Mouse (Mus musculus) kidney, embryonic 14.5 days (tissue): Measurements from ENCODE around the gene Pdgfd. TPM values are rescaled to one million over a fixed set of nuclear protein-coding genes. Genes with fewer than 3 reads are reported as not detected.

Source experiments
- ATAC-seq: fragments of 200-750 bp; cut with Nextera tagmentation; 2 replicates; pipeline ENCODE4 v1.8.0; 2017; ENCODE audit warnings: moderate number of reproducible peaks, mild to moderate bottlenecking, moderate TSS enrichment, moderate library complexity; ENCODE audit not compliant: low FRiP score, low TSS enrichment
- H3K27ac ChIP-seq: fragments of 300-500 bp; sonication (generic); 2 replicates; pipeline ENCODE4 v1.5.1; 2014; ENCODE audit warnings: low read depth, mild to moderate bottlenecking, low read length, moderate library complexity, mixed read lengths
- H3K27me3 ChIP-seq: fragments of 300-500 bp; sonication (generic); 2 replicates; pipeline ENCODE4 v1.6.1; 2014; ENCODE audit warnings: mild to moderate bottlenecking, low read length; ENCODE audit not compliant: control insufficient read depth, insufficient read depth
- H3K36me3 ChIP-seq: fragments of 300-500 bp; sonication (generic); 2 replicates; pipeline ENCODE4 v1.6.1; 2014; ENCODE audit warnings: low read length, mixed read lengths; ENCODE audit not compliant: control insufficient read depth, insufficient read depth
- H3K4me1 ChIP-seq: fragments of 300-500 bp; sonication (generic); 2 replicates; pipeline ENCODE4 v1.6.1; 2014; ENCODE audit warnings: low read length, mixed read lengths; ENCODE audit not compliant: control insufficient read depth, insufficient read depth
- H3K4me2 ChIP-seq: fragments of 300-500 bp; sonication (generic); replicated peaks from 2 replicates; pipeline ENCODE4 v1.6.1; 2014; ENCODE audit warnings: low read depth, mild to moderate bottlenecking, low read length
- H3K4me3 ChIP-seq: fragments of 300-500 bp; sonication (generic); 2 replicates; pipeline ENCODE4 v1.5.1; 2014; ENCODE audit warnings: mild to moderate bottlenecking, low read length
- H3K9ac ChIP-seq: fragments of 300-500 bp; sonication (generic); 2 replicates; pipeline ENCODE4 v1.6.1; 2014; ENCODE audit warnings: low read depth, mild to moderate bottlenecking, low read length, moderate library complexity
- H3K9me3 ChIP-seq: fragments of 300-500 bp; sonication (generic); 2 replicates; pipeline ENCODE4 v1.6.1; 2016; ENCODE audit warnings: low read length; ENCODE audit not compliant: control insufficient read depth
- WGBS: fragments of 180-500 bp; shearing (Covaris S2); extraction: QIAGEN DNeasy Blood & Tissue Kit; methylation state at CpG from one replicate; pipeline ENCODE4 v1.1.7; 2014; 5-methylcytosine and 5-hydroxymethylcytosine counted together
- polyA plus RNA-seq: library from polyadenylated mRNA; unstranded; fragments of >200 nt; fragmentation: Nextera tagmentation; extraction: Ambion mirVana; gene quantifications from 2 replicates; pipeline ENCODE4 v1.2.1, GENCODE M21; 2014

Gene Pdgfd
- polyA plus RNA-seq, 1 experiment from 2014 or later: 13.5 TPM

- Histone ChIP-seq H3K4me2 (no peak overlapping the region), H3K9me3 (no peaks in the 10 kb centered on the region), H3K27ac (no peak overlapping the region), H3K27me3 (no peaks in the 10 kb centered on the region), H3K9ac (no peak overlapping the region), H3K4me1 (no peaks in the 10 kb centered on the region), H3K4me3 (no peak overlapping the region), H3K36me3 (no peaks in the 10 kb centered on the region)
- 42% methylated on average over 1 of the region's 1 CpGs for WGBS
- ATAC-seq: peak; percentile 96
These were observed 118.4 kb downstream of the Pdgfd start for GRCm38 (mm10) chr9:6286770-6287169.

GRCm38 (mm10) chr9:6289211-6289696, 120.9 kb downstream of the Pdgfd start:
- ATAC-seq: no peak
- Histone ChIP-seq H3K4me2 (no peak overlapping the region), H3K4me1 (no peaks in the 10 kb centered on the region), H3K9me3 (no peaks in the 10 kb centered on the region), H3K27me3 (no peaks in the 10 kb centered on the region), H3K9ac (no peak overlapping the region), H3K4me3 (no peak overlapping the region), H3K36me3 (no peaks in the 10 kb centered on the region), H3K27ac (no peak overlapping the region)
- 17% methylated on average over 2 of the region's 2 CpGs for WGBS

GRCm38 (mm10) chr9:6298547-6298946, 130.2 kb downstream of the Pdgfd start:
- Histone ChIP-seq H3K36me3 (no peaks in the 10 kb centered on the region), H3K27me3 (no peaks in the 10 kb centered on the region), H3K9me3 (no peaks in the 10 kb centered on the region), H3K4me3 (no peak overlapping the region), H3K4me2 (no peak overlapping the region), H3K4me1 (no peaks in the 10 kb centered on the region), H3K9ac (no peak overlapping the region), H3K27ac (no peak overlapping the region)
- 87% methylated on average over 2 of the region's 2 CpGs for WGBS
- ATAC-seq: no peak

GRCm38 (mm10) chr9:6302050-6302449, 133.7 kb downstream of the Pdgfd start:
- 67% methylated on average over 3 of the region's 3 CpGs for WGBS
- H3K27ac ChIP-seq: no peak overlapping the region
- no peak for ATAC-seq
- no peak overlapping the region for H3K4me2 ChIP-seq
- H3K9ac ChIP-seq: no peak overlapping the region
- no peaks in the 10 kb centered on the region for H3K27me3 ChIP-seq
- no peak overlapping the region for H3K4me3 ChIP-seq
- no peaks in the 10 kb centered on the region for H3K4me1 ChIP-seq
- no peaks in the 10 kb centered on the region for H3K36me3 ChIP-seq
- H3K9me3 ChIP-seq: no peaks in the 10 kb centered on the region

GRCm38 (mm10) chr9:6304590-6304989, 136.2 kb downstream of the Pdgfd start:
- Histone ChIP-seq H3K36me3 (no peaks in the 10 kb centered on the region), H3K27ac (no peak overlapping the region), H3K4me1 (no peaks in the 10 kb centered on the region), H3K4me3 (no peak overlapping the region), H3K9me3 (no peaks in the 10 kb centered on the region), H3K9ac (no peak overlapping the region), H3K27me3 (no peaks in the 10 kb centered on the region), H3K4me2 (no peak overlapping the region)
- 89% methylated on average over 3 of the region's 3 CpGs for WGBS
- no peak for ATAC-seq

GRCm38 (mm10) chr9:6305847-6306246, 137.5 kb downstream of the Pdgfd start:
- no peaks in the 10 kb centered on the region for H3K36me3 ChIP-seq
- H3K9ac ChIP-seq: no peak overlapping the region
- H3K9me3 ChIP-seq: no peaks in the 10 kb centered on the region
- H3K4me1 ChIP-seq: no peaks in the 10 kb centered on the region
- no peak overlapping the region for H3K4me3 ChIP-seq
- H3K27me3 ChIP-seq: no peaks in the 10 kb centered on the region
- H3K27ac ChIP-seq: no peak overlapping the region
- H3K4me2 ChIP-seq: no peak overlapping the region
- no peak for ATAC-seq
- WGBS: 93% methylated on average over 3 of the region's 3 CpGs

- Histone ChIP-seq H3K27ac (no peak overlapping the region), H3K4me1 (no peaks in the 10 kb centered on the region), H3K9ac (no peak overlapping the region), H3K4me2 (no peak overlapping the region), H3K27me3 (no peaks in the 10 kb centered on the region), H3K4me3 (no peak overlapping the region), H3K9me3 (no peaks in the 10 kb centered on the region), H3K36me3 (no peaks in the 10 kb centered on the region)
- whole genome bisulfite sequencing: 30% methylated on average over 1 of the region's 1 CpGs
- no peak for ATAC-seq
These were observed 148.7 kb downstream of the Pdgfd start for GRCm38 (mm10) chr9:6317114-6317513.

GRCm38 (mm10) chr9:6325408-6325807, 157.0 kb downstream of the Pdgfd start:
- H3K4me1 ChIP-seq: no peaks in the 10 kb centered on the region
- no peak overlapping the region for H3K9ac ChIP-seq
- no peak overlapping the region for H3K4me3 ChIP-seq
- no peak overlapping the region for H3K27ac ChIP-seq
- no peaks in the 10 kb centered on the region for H3K9me3 ChIP-seq
- H3K36me3 ChIP-seq: no peaks in the 10 kb centered on the region
- no peak for ATAC-seq
- no peaks in the 10 kb centered on the region for H3K27me3 ChIP-seq
- no peak overlapping the region for H3K4me2 ChIP-seq
- 89% methylated on average over 2 of the region's 2 CpGs for WGBS

GRCm38 (mm10) chr9:6333499-6333898, 165.1 kb downstream of the Pdgfd start:
- Histone ChIP-seq H3K9me3 (no peaks in the 10 kb centered on the region), H3K27ac (no peak overlapping the region), H3K4me3 (no peak overlapping the region), H3K27me3 (no peaks in the 10 kb centered on the region), H3K36me3 (no peaks in the 10 kb centered on the region), H3K9ac (no peak overlapping the region), H3K4me2 (no peak overlapping the region), H3K4me1 (no peaks in the 10 kb centered on the region)
- WGBS: 42% methylated on average over 1 of the region's 1 CpGs
- ATAC-seq: no peak
